Mouse (Mus musculus) CD4-positive, CD25-positive, alpha-beta regulatory T cell, adult 9 weeks (primary cell): ENCODE data around the gene Olfr1020. TPM values are rescaled to one million over a fixed set of nuclear protein-coding genes. Genes with fewer than 3 reads are reported as not detected.

ENCODE experiments used
- polyA plus RNA-seq: library from polyadenylated mRNA; unstranded; fragments of 100-300 nt; shearing (Covaris generic); gene quantifications from one replicate; pipeline ENCODE4 v1.2.1, GENCODE M21; 2017

The Olfr1020 gene
- polyA plus RNA-seq: not detected

DNA sequence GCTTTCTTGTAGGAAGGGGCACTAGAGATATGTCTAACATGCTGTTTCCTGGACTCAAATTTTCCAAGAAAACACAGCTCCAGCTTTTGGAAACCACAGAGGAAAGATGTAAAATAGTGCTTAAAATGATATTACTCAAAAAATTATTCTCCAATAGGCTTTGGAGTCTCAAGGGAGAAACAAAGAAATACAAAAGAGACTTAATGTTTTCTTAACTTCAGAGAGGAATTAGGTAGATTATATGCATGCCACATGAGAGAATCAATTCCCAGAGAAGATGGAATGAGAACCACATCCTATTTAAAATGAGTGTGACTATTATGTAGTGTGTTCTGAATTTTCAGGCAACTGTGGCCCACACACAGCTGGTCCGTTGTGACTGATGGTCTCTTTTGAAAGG is at the start of gene Olfr1020:
Gene Olfr1020 (plus strand): TSS at position 301 of the 400 bp plus-strand sequence.

DNA sequence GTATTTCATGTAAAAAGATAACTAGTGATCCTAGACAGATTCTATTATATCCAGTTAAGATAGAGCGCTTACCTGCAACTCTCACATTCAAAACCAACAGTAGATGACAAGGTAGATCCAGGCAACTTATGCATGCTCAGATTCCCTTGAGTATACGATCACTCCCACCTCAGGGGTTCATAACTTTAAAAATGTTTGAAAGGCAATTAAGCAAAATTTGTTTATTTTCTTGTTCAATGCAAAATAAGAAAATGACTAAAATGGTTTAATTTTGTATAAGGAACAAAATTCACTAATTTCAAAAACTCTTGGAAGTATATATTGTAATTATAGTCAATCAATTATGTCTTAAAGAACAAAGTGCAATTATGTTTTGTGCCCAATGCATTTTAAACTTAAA is 44.4 kb upstream of the Olfr1020 start, which contains the start of gene Olfr1016:
Gene Olfr1016 (minus strand): TSS at position 101 of the 400 bp plus-strand sequence.

DNA sequence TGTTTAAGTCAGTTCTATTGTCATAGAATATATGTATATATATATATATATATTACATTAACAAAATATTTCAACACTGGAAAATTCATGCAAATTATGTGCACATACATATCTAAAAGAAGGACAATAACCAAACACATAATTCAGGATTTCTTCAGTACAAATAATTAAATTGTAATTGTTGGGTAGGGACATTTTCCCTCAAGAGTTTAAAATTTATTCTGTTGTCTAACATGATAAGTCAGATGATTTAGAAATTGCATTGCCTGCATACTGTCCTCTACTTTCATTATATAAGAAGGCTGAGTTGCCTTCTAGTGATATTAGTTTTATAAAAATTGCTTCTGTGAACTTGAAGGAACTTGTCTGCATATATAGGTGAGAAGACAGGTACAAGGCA is 28.7 kb upstream of the Olfr1020 start, which contains the start of gene Olfr1018:
Gene Olfr1018 (plus strand): TSS at position 301 of the 400 bp plus-strand sequence.

DNA sequence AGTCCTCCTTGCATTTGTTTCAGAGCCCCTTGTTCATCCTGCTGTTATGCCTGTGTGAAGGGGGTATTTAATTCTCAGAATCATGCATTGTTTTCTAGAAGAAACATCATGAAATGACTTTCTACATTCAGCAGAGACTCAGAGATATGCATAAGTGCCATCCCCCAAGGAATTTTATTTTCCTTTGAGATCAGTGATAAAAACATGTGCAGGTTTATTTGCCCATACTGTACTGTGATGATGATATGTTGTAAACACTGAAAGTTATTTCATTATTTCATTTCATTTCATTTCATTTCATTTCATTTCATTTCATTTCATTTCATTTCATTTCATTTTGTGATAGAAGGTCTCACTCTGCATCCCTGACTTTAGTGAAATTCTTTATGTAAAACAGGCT is 1.4 kb upstream of the Olfr1020 start, which contains the start of gene Olfr1019:
Gene Olfr1019 (minus strand): TSS at position 101 of the 400 bp plus-strand sequence.

GRCm38 (mm10) chr2:85868294-85868693 is 21.5 kb downstream of the Olfr1020 start, which contains the start of gene Olfr1022:
Gene Olfr1022 (plus strand): TSS chr2:85868594.

GRCm38 (mm10) chr2:85885340-85885739 is 38.5 kb downstream of the Olfr1020 start, which contains the start of gene Olfr1023:
Gene Olfr1023 (plus strand): TSS chr2:85885640.

Other genes starting within 250 kb of the Olfr1020 start
- not detected for gene Olfr1000, start 235.1 kb upstream of the Olfr1020 start, polyA plus RNA-seq
- gene Olfr1002, start 196.3 kb upstream of the Olfr1020 start, polyA plus RNA-seq: not detected
- not detected for gene Olfr154, start 182.6 kb upstream of the Olfr1020 start, polyA plus RNA-seq
- not detected for gene Olfr1006, start 168.3 kb upstream of the Olfr1020 start, polyA plus RNA-seq
- not detected for gene Olfr1008, start 157.6 kb upstream of the Olfr1020 start, polyA plus RNA-seq
- not detected for gene Olfr1009, start 131.6 kb upstream of the Olfr1020 start, polyA plus RNA-seq
- not detected for gene Olfr1012, start 84.3 kb upstream of the Olfr1020 start, polyA plus RNA-seq
- gene Olfr1013, start 79.9 kb upstream of the Olfr1020 start, polyA plus RNA-seq: not detected
- not detected for gene Olfr1014, start 74.3 kb upstream of the Olfr1020 start, polyA plus RNA-seq
- gene Olfr1015, start 65.0 kb upstream of the Olfr1020 start, polyA plus RNA-seq: not detected
- gene Olfr1016, start 44.5 kb upstream of the Olfr1020 start, polyA plus RNA-seq: not detected
- not detected for gene Olfr1018, start 28.6 kb upstream of the Olfr1020 start, polyA plus RNA-seq
- not detected for gene Olfr1019, start 1.5 kb upstream of the Olfr1020 start, polyA plus RNA-seq
- not detected for gene Olfr1022, start 21.6 kb downstream of the Olfr1020 start, polyA plus RNA-seq
- gene Olfr1023, start 38.6 kb downstream of the Olfr1020 start, polyA plus RNA-seq: not detected
- not detected for gene Olfr1024, start 58.0 kb downstream of the Olfr1020 start, polyA plus RNA-seq
- not detected for gene Olfr1025-ps1, start 68.2 kb downstream of the Olfr1020 start, polyA plus RNA-seq
- gene Olfr1026, start 74.5 kb downstream of the Olfr1020 start, polyA plus RNA-seq: not detected
- gene Olfr1028, start 103.4 kb downstream of the Olfr1020 start, polyA plus RNA-seq: not detected
- gene Olfr1029, start 126.9 kb downstream of the Olfr1020 start, polyA plus RNA-seq: not detected
- not detected for gene Olfr1030, start 132.2 kb downstream of the Olfr1020 start, polyA plus RNA-seq
- not detected for gene Olfr1031, start 143.3 kb downstream of the Olfr1020 start, polyA plus RNA-seq
- gene Olfr1032, start 158.5 kb downstream of the Olfr1020 start, polyA plus RNA-seq: not detected
- gene Olfr1033, start 173.6 kb downstream of the Olfr1020 start, polyA plus RNA-seq: 1.3 TPM
- gene Olfr1034, start 198.8 kb downstream of the Olfr1020 start, polyA plus RNA-seq: not detected
- gene Olfr1036, start 227.0 kb downstream of the Olfr1020 start, polyA plus RNA-seq: not detected
- not detected for gene Olfr1037, start 240.4 kb downstream of the Olfr1020 start, polyA plus RNA-seq